Mouse (Mus musculus) lung, postnatal 0 days (tissue): Measurements from ENCODE around the gene Ttc38.

ENCODE experiments used
- CTCF ChIP-seq: IDR thresholded peaks from 2 replicates; pipeline ENCODE4 v1.5.1; 2016; ENCODE audit warnings: antibody characterized with exemption, mild to moderate bottlenecking
- EP300 ChIP-seq: IDR thresholded peaks from 2 replicates; pipeline ENCODE4 v1.6.1; 2016; ENCODE audit warnings: antibody characterized with exemption, mild to moderate bottlenecking, control low read depth

DNA sequence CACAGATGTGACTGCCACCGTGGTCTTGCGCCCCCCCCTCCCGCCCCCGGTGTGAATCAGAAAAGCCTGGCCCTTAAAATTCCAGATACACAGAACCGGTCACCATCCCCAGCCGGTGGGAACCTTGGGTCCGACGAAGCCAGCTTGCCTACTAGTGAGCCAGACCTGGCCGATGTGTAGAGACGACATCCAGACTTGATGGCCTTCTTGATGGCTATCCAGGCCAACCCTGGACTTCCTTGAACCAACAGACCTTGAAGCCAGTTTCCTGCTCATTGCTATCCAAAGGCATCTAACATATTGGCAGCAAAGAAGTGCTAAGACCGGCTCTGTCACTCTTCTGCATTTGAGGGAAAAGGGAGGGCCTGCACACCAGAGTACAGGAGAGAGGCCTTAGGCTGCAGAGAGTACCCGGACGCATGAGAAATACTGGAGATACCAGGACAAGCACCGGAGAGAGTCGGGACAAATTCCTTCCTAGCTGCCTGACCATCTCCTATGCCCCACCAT lies 26.9 kb downstream of the Ttc38 start:
- TF ChIP-seq EP300 (no peak), CTCF (no peak)
